Mouse (Mus musculus): Measurements from ENCODE around the gene Hist1h2ae.
"Not testable (repeated sequence)": the region's sequence is repeated elsewhere in the genome, so short reads cannot be mapped to it uniquely, and the experiment has no call there.

- TF ChIP-seq HCFC1 (IDR thresholded peaks at IDR 0.05; ENCODE audit: borderline replicate concordance, insufficient read depth, low read length); MAFK (IDR thresholded peaks at IDR 0.05; ENCODE audit: insufficient read depth, low read depth, low read length): not testable (repeated sequence)
Observed at GRCm38 (mm10) chr13:23542225-23542980, 28.6 kb downstream of the Hist1h2ae start.

Data from ES-E14 (cell line).